Mouse (Mus musculus) stomach, postnatal 0 days (tissue): Measurements from ENCODE around the gene Olfr412.

ENCODE experiments used
- CTCF ChIP-seq: IDR thresholded peaks from 2 replicates; pipeline ENCODE4 v1.5.1; 2016; ENCODE audit warnings: antibody characterized with exemption, low read depth, mild to moderate bottlenecking, moderate library complexity
- EP300 ChIP-seq: optimal IDR thresholded peaks from 2 replicates; pipeline ENCODE3; 2016; ENCODE audit warnings: antibody characterized with exemption

DNA sequence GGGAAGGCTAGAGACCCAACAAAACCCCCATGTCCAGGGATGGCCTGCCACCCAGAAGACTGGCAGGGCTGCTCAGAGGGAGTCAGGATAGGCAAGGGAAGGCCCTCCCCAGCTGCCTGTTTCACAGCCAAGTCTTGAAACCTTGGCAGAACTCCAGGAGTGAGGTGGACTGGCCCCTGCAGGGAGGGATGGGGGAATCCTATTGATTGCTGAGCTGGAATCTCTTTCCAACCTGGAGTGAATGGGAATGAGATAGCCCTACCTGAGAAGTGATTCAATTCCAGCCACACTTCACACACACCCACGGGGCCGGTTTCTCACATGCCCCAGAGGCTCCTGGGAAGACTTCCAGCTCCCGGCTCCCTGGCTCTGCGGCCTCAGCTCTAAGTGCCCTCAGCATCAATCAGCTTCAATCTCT, 47.9 kb downstream of the Olfr412 start:
- TF ChIP-seq EP300 (no peak), CTCF (no peak)
